Mouse (Mus musculus) small intestine, adult 2 months (tissue): Measurements from ENCODE around the gene Angptl6.

Experiments used
- CTCF ChIP-seq: fragments of 200-500 bp; IDR thresholded peaks from 2 replicates; pipeline ENCODE4 v1.5.1; 2012; ENCODE audit warnings: low read depth, mild to moderate bottlenecking, control low read depth, inconsistent platforms, low read length, moderate library complexity, mixed read lengths; ENCODE audit not compliant: insufficient replicate concordance, insufficient read length; ENCODE audit errors: extremely low read depth
- POLR2A ChIP-seq: fragments of 200-500 bp; IDR thresholded peaks from 2 replicates; pipeline ENCODE4 v1.6.1; 2012; ENCODE audit warnings: low read depth, mild to moderate bottlenecking, control low read depth, inconsistent platforms, low read length, moderate library complexity

GRCm38 (mm10) chr9:20828127-20828526 is 51.4 kb downstream of the Angptl6 start:
- no peak for TF ChIP-seq POLR2A
- no peak for TF ChIP-seq CTCF
